Mouse (Mus musculus) lung, embryonic 15.5 days (tissue): ENCODE measurements around the gene Atp6v0d1. TPM values are rescaled to one million over a fixed set of nuclear protein-coding genes. Genes with fewer than 3 reads are reported as not detected.

Experiments
- ATAC-seq: fragments of 200-750 bp; cut with Nextera tagmentation; 2 replicates; pipeline ENCODE4 v1.8.0; 2017; ENCODE audit warnings: moderate number of reproducible peaks, borderline replicate concordance; ENCODE audit not compliant: low FRiP score, low TSS enrichment; ENCODE audit errors: extremely low read depth
- H3K27ac ChIP-seq: fragments of 300-500 bp; sonication (generic); 2 replicates; pipeline ENCODE4 v1.5.1; 2015; ENCODE audit warnings: moderate library complexity, mild to moderate bottlenecking, inconsistent platforms
- H3K27me3 ChIP-seq: fragments of 300-500 bp; sonication (generic); 2 replicates; pipeline ENCODE4 v1.6.1; 2015; ENCODE audit warnings: inconsistent platforms
- H3K36me3 ChIP-seq: fragments of 300-500 bp; sonication (generic); 2 replicates; pipeline ENCODE4 v1.6.1; 2015; ENCODE audit warnings: inconsistent platforms
- H3K4me1 ChIP-seq: fragments of 300-500 bp; sonication (generic); 2 replicates; pipeline ENCODE4 v1.6.1; 2015; ENCODE audit warnings: inconsistent platforms
- H3K4me2 ChIP-seq: fragments of 300-500 bp; sonication (generic); 2 replicates; pipeline ENCODE4 v1.6.1; 2015; ENCODE audit warnings: inconsistent platforms, mild to moderate bottlenecking, moderate library complexity
- H3K4me3 ChIP-seq: fragments of 300-500 bp; sonication (generic); 2 replicates; pipeline ENCODE4 v1.5.1; 2015; ENCODE audit warnings: mild to moderate bottlenecking, inconsistent platforms
- H3K9ac ChIP-seq: fragments of 300-500 bp; sonication (generic); 2 replicates; pipeline ENCODE4 v1.6.1; 2015; ENCODE audit warnings: inconsistent platforms
- H3K9me3 ChIP-seq: fragments of 300-500 bp; sonication (generic); 2 replicates; pipeline ENCODE4 v1.6.1; 2016; ENCODE audit warnings: inconsistent platforms
- WGBS: fragments of 180-500 bp; shearing (Covaris S2); methylation state at CpG from one replicate; pipeline ENCODE4 v1.1.7; 2015; 5-methylcytosine and 5-hydroxymethylcytosine counted together
- polyA plus RNA-seq: library from polyadenylated mRNA; unstranded; fragments of >200 nt; fragmentation: Nextera tagmentation; extraction: Ambion mirVana; gene quantifications from 2 replicates; pipeline ENCODE4 v1.2.1, GENCODE M21; 2015

Atp6v0d1 gene
- 80.8 and 82.1 TPM in 2 replicates for polyA plus RNA-seq

DNA sequence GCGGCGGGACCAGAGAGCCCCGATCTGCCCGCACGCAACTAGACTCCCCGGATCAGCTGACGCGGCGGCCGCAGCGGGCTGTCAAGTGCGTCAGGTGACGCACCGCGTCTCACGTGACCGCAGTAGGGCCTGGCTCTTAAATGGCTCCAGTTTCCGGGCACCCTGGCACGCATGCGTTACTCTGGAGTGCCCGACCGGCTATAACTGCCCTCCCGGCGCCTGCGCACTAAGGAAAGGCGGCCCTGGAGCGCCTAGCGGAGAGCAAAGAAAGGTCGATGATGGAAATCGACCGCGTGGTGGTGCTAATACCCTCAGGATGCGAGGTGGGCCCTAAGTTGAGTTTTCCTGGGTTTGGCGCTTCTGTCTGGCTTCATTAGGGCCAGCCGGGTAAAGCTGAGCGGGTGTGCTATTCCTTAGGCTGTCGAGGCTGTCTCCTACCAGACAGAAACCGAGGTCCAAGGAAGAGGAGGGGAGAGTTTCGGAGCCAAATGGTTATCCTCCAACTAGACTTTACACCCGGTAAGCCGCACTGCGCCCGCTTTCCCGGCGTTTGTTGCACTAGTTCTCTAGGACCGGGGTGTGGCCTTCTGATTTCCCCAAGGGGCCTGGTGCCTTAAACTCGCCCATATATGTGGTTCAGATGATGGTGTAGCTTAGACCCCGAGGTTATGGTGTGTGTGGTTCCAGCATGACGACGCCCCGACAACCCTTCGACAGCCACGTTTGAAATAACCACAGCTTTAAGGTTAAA, at the start of gene Atp6v0d1:
TSS of gene Atp6v0d1 (minus strand) at position 96 of the 751 bp plus-strand sequence.
- Histone ChIP-seq H3K36me3 (no peaks in the 10 kb centered on the region), H3K27ac (peak within 1 kb of the TSS; percentile 58; the same call in 1 of the 2 replicates)

DNA sequence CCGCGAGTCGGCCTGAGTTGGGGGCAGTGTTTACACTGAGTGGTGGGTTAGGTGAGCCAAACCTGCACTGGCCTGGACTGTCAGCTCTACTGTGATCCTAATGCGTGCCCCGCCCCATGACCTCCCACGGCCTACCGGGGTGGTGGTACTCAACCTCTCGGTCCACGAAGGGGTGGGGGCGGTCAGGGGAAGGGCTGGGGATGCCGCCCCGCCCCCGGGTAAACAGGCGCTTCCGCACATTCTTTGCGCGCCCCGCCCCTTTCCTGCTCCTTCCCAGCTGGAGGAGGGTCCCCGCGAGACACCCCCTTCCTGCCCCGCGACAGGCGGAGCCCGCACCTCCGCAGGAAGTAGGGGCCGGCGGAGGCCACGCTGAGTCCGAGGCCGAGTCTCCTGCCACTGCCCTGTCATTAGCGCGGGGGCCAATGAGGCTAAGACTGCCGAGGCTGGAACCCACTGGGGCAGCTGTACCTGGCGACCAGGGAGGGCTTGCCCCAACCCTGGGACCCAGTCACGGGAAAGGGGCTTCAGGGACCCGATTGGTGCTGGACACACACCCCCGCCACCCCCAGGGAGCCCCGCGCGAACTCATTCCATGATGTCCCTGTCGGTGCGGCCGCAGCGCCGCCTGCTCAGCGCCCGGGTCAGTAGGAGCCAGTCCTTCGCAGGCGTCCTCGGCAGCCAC, 48.1 kb upstream of the Atp6v0d1 start:
- peak; percentile 79 for ATAC-seq
- H3K4me1 ChIP-seq, result peaks cover 25% of the 10 kb centered on the region
- H3K27ac ChIP-seq, result peak overlapping the region; percentile 43

More for the DNA sequence above, at the start of gene Atp6v0d1:
- peak; percentile 99 for ATAC-seq
- Histone ChIP-seq H3K9ac (peak within 1 kb of the TSS; percentile 63), H3K4me3 (peak within 1 kb of the TSS; percentile 68), H3K4me2 (peak within 1 kb of the TSS; percentile 81), H3K27me3 (0 out of 2 replicates have a peak, but pooled peaks cover 6% of the 10 kb centered on the region), H3K9me3 (no peaks in the 10 kb centered on the region), H3K4me1 (peaks cover 31% of the 10 kb centered on the region)
- 2% methylated on average over 53 of the region's 53 CpGs for WGBS

DNA sequence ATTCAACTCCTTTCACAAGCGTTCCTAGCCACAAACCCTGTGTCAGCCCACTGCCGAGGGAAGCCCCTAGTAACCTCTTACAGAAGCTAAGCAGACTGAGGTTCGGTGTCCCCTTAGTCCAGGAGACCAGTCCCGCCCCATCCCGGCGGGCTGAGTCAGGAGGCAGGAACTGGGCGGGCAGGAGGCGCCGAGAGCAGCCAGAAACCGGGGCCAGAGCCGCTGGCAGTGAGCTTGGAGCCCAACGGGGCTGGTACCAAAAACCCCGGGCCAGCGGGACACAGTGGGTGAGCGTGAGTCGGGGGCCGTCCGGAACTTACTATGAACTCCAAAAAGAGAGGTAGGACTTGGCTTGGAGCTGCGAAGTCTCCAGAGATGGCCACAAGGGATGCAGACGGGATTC, 47.2 kb upstream of the Atp6v0d1 start:
- Histone ChIP-seq H3K4me1 (peaks cover 25% of the 10 kb centered on the region), H3K27me3 (peaks cover 3% of the 10 kb centered on the region; the same call in 1 of the 2 replicates), H3K4me3 (peak overlapping the region; percentile 55), H3K4me2 (peak overlapping the region; percentile 97), H3K9ac (peak overlapping the region; percentile 17), H3K36me3 (peaks cover 27% of the 10 kb centered on the region), H3K9me3 (no peaks in the 10 kb centered on the region), H3K27ac (no peak overlapping the region; the same call in 1 of the 2 replicates)
- no peak for ATAC-seq
- 4% methylated on average over 20 of the region's 20 CpGs for WGBS

More for the DNA sequence above, 48.1 kb upstream of the Atp6v0d1 start:
- H3K4me2 ChIP-seq, result peak overlapping the region; percentile 97
- H3K9me3 ChIP-seq, result no peaks in the 10 kb centered on the region
- peak overlapping the region; percentile 57 for H3K9ac ChIP-seq
- WGBS, result under 1% methylated on average over 50 of the region's 50 CpGs
- peak overlapping the region; percentile 55 for H3K4me3 ChIP-seq
- peaks cover 3% of the 10 kb centered on the region; the same call in 1 of the 2 replicates for H3K27me3 ChIP-seq
- H3K36me3 ChIP-seq, result peaks cover 36% of the 10 kb centered on the region

DNA sequence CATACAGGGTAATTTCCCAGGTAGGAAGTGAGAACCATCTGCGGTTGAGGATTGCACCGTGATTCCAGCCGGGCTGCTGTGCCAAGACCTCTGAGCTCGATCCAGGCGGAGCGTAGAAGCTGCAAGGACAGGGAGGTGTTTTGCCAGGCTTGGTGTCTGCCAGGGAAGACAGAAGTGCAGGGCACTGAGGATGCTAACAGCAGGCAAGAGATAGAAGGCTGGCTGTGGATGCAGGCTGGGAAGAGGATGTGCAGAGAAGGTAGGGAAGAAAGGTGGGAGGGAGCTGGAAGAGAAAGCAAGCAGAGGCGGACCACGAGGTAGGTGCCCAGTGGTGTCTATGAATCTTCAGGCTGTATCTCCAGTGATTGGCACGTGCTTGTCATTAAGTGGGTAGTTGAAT, 46.0 kb upstream of the Atp6v0d1 start:
- H3K4me1 ChIP-seq, result peaks cover 34% of the 10 kb centered on the region
- no peak overlapping the region for H3K27ac ChIP-seq
- H3K4me3 ChIP-seq, result no peak overlapping the region
- no peak overlapping the region for H3K4me2 ChIP-seq
- H3K9me3 ChIP-seq, result no peaks in the 10 kb centered on the region
- no peak overlapping the region for H3K9ac ChIP-seq
- 86% methylated on average over 9 of the region's 9 CpGs for WGBS
- peaks cover 3% of the 10 kb centered on the region; the same call in 1 of the 2 replicates for H3K27me3 ChIP-seq
- no peak for ATAC-seq
- H3K36me3 ChIP-seq, result peaks cover 15% of the 10 kb centered on the region

DNA sequence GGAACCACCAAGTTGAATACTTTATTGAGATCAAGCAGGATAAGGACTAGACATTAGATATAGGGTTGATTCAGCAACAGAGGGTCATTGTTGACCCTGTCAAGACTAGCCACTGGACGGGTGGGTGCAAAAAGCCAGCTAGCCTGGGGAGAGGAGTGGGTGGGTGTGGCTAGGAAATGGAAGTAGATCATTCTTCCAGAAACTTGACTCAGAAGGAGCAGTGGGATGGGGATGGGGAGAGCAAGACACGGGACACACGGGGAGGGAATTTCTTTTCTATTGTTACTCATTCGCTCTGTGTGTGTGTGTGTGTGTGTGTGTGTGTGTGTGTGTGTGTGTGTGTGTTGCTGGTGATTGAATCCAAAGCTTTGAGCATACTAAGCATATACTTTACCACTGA, 43.9 kb upstream of the Atp6v0d1 start:
- Histone ChIP-seq H3K4me2 (no peak overlapping the region), H3K36me3 (no peaks in the 10 kb centered on the region), H3K4me3 (no peak overlapping the region), H3K27me3 (peaks cover 3% of the 10 kb centered on the region; the same call in 1 of the 2 replicates), H3K9me3 (no peaks in the 10 kb centered on the region), H3K4me1 (peaks cover 44% of the 10 kb centered on the region), H3K9ac (no peak overlapping the region), H3K27ac (no peak overlapping the region)
- WGBS, result 43% methylated on average over 4 of the region's 4 CpGs
- ATAC-seq, result no peak

DNA sequence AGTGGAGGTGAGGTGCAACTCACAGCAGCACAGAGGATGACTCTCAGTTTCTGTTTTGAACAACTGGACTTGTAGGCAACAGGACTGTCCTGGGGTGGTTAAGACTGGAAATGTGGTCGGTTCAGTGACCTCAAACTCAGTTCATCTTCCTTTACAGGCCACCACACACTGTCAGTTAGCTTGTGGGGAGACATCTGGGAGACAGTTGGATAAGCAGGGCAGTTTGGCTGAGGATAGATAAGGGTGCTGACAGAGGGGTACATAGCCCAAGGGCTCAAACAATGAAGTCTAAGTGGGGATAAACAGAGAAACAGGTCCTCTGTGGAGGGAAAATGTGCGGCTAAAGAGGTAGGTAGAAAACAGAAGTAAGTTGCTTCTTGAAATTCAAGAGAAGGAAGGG, 43.5 kb upstream of the Atp6v0d1 start:
- peaks cover 43% of the 10 kb centered on the region for H3K4me1 ChIP-seq
- H3K27ac ChIP-seq, result no peak overlapping the region
- 56% methylated on average over 2 of the region's 2 CpGs for WGBS
- H3K4me3 ChIP-seq, result no peak overlapping the region
- H3K36me3 ChIP-seq, result no peaks in the 10 kb centered on the region
- H3K9me3 ChIP-seq, result no peaks in the 10 kb centered on the region
- H3K27me3 ChIP-seq, result peaks cover 3% of the 10 kb centered on the region; the same call in 1 of the 2 replicates
- H3K9ac ChIP-seq, result no peak overlapping the region
- no peak overlapping the region for H3K4me2 ChIP-seq
- no peak for ATAC-seq

DNA sequence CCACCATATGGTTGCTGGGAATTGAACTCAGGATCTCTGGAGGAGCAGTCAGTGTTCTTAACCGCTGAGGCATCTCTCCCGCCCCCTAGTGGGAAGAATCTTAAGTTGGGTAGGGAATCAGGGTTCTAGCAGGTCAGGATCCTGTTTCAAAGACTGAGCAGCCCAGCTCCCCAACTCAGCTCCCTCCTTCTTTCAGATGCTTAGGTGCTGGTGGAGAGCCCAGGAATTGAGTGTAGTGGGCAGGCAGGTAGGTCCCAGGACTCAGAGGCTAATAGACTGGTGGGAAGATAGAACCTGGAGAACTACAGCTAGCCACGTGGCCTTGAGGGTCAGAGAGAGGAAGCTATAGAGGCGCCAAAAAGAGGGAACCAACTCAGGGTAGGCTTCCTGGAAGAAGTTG, 41.8 kb upstream of the Atp6v0d1 start:
- 30% methylated on average over 4 of the region's 4 CpGs for WGBS
- no peaks in the 10 kb centered on the region for H3K27me3 ChIP-seq
- H3K4me2 ChIP-seq, result peak overlapping the region; percentile 86
- peaks cover 30% of the 10 kb centered on the region for H3K4me1 ChIP-seq
- H3K36me3 ChIP-seq, result no peaks in the 10 kb centered on the region
- no peak overlapping the region for H3K9ac ChIP-seq
- no peak for ATAC-seq
- H3K4me3 ChIP-seq, result peak overlapping the region; percentile 77; the same call in 1 of the 2 replicates
- H3K9me3 ChIP-seq, result no peaks in the 10 kb centered on the region
- H3K27ac ChIP-seq, result no peak overlapping the region

DNA sequence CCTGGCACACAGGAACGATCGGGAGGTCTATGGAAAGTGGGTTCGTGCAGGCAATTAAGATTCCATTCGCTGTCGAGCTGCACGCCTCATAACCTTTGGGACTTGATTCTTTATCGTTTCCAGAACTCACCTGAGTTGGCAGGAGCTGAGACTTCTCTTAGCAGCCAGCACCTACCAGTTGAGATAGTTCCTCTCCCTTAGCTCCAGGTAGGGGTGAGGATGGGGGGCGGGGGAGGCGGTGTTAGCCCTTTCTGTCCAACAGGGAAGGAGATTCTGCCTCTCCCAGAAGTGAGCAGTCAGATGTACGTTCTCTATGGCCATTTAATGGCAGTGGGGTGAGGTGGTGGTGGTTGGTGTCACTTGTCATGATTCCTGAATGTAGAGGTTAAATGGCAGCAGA, 41.2 kb upstream of the Atp6v0d1 start:
- H3K36me3 ChIP-seq, result no peaks in the 10 kb centered on the region
- no peak for ATAC-seq
- H3K27me3 ChIP-seq, result no peaks in the 10 kb centered on the region
- H3K4me1 ChIP-seq, result peaks cover 29% of the 10 kb centered on the region
- peak overlapping the region; percentile 85; the same call in 1 of the 2 replicates for H3K9ac ChIP-seq
- H3K9me3 ChIP-seq, result no peaks in the 10 kb centered on the region
- H3K4me3 ChIP-seq, result peak overlapping the region; percentile 77
- 9% methylated on average over 10 of the region's 10 CpGs for WGBS
- peak overlapping the region; percentile 86 for H3K27ac ChIP-seq
- peak overlapping the region; percentile 86 for H3K4me2 ChIP-seq

DNA sequence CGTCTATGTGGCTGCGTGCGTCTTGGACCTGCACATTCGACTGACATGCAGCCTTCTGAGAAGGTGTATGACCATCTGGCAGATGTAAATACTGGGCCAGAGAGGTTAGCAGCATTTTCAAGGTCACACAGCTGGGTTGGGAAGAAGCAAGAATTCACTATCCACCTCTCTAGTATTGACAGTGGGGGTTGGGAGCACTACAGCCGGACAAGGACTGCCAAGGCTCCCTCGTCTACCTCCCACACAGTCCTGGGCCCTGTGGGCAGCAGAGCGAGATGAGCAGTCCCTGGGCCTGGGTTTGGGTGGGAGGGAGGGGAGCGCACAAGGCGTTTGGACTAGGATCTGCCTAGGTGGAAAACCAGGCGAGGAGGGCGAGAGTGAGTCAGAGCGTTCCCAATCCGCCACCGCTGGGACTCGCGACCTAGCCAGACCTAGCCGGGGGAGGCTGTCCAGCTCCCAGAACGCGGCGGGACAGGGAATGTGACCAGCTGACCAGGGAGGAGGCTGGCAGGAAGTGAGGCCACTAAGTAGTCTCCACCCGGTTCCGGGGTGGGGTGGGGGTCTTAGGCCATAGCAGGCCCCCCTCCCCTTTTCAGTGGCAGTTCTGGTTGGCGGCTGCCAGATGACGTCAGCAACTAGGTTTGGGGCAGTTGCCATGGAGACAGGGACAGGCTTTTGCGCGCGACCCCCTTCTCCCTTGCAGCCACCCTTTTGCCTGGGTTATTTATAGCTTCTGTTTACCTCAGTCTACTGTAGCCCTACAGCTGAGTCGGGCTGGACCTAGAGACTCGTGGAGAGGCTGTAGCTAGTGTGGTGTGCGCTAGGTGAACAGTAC, 40.6 kb upstream of the Atp6v0d1 start:
- peak overlapping the region; percentile 86 for H3K27ac ChIP-seq
- no peaks in the 10 kb centered on the region for H3K9me3 ChIP-seq
- H3K9ac ChIP-seq, result peak overlapping the region; percentile 85
- no peaks in the 10 kb centered on the region for H3K27me3 ChIP-seq
- H3K4me3 ChIP-seq, result peak overlapping the region; percentile 77
- H3K4me2 ChIP-seq, result peak overlapping the region; percentile 86
- WGBS, result under 1% methylated on average over 30 of the region's 30 CpGs
- no peaks in the 10 kb centered on the region for H3K36me3 ChIP-seq
- ATAC-seq, result peak; percentile 77
- H3K4me1 ChIP-seq, result peaks cover 29% of the 10 kb centered on the region

DNA sequence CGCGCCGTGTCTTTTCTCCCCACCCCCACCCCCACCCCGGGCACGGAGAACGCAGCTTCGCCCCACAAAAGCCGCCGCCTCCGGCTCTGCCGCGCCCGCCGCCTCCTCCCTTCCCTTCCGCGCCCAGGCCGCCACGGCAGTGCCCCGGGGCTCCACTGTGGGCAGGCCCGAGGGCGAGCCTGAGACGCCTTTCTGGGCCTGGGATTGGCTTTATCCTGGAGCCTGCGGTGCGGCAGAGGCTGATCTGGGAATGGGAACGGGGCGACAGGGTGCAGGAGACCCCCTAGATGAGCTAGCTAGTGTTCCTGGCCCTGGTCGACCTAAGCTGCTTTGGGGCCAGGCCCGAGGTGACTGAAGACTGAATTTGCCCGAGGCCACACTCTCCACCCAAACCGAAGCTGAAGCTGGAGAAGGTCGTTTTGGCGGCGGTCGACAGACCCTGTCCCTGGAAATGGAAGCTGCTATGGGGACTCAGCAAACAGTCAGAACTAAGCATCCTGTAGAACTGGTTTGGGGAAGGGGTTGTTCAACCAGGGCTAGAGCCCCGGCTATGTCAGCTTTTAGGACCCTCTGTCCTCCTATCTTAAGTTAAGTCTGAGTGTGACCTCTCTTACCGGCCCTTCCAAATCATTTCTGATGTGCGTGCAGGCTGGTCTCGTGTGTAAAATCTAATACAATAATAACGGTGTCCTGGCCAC, 39.8 kb upstream of the Atp6v0d1 start:
- Histone ChIP-seq H3K27me3 (no peaks in the 10 kb centered on the region), H3K4me2 (peak overlapping the region; percentile 86), H3K4me1 (peaks cover 29% of the 10 kb centered on the region), H3K36me3 (no peaks in the 10 kb centered on the region), H3K9ac (peak overlapping the region; percentile 85), H3K9me3 (no peaks in the 10 kb centered on the region), H3K4me3 (peak overlapping the region; percentile 77), H3K27ac (peak overlapping the region; percentile 86)
- ATAC-seq, result peak; percentile 20; the same call in 1 of the 2 replicates
- under 1% methylated on average over 37 of the region's 39 CpGs for WGBS
